Mouse (Mus musculus) ES-E14 (cell line): ENCODE measurements around the gene Rom1. TPM values are rescaled to one million over a fixed set of nuclear protein-coding genes. Genes with fewer than 3 reads are reported as not detected.

Experiments
- DNase-seq: peaks from one replicate; pipeline ENCODE4 v3.0.0-alpha.2; 2013; ENCODE audit warnings: low read depth, low spot score
- H3K27ac ChIP-seq: 2 replicates; pipeline ENCODE4 v1.5.1; 2012; ENCODE audit warnings: low read depth, mild to moderate bottlenecking, low read length, moderate library complexity, mixed read lengths; ENCODE audit not compliant: poor library complexity, insufficient read depth, severe bottlenecking
- H3K36me3 ChIP-seq: 2 replicates; pipeline ENCODE4 v1.6.1; 2012; ENCODE audit warnings: mild to moderate bottlenecking, low read length, moderate library complexity, mixed read lengths; ENCODE audit not compliant: control insufficient read depth, poor library complexity, insufficient read depth, severe bottlenecking
- H3K4me1 ChIP-seq, 2 experiments: fragments of 150-350 bp in 1 of 2; sonication (generic) in 1 of 2; 2 replicates each; pipeline ENCODE4 v1.6.1; 2012; ENCODE audit warnings: low read length in 2 of 2, mild to moderate bottlenecking in 1 of 2, mixed read lengths in 1 of 2; ENCODE audit not compliant: control insufficient read depth in 2 of 2, insufficient read depth in 2 of 2, poor library complexity in 1 of 2
- H3K4me3 ChIP-seq, 2 experiments: fragments of 150-350 bp in 1 of 2; sonication (generic) in 1 of 2; 2 replicates each; pipeline ENCODE4 v1.5.1; 2012; ENCODE audit warnings: low read length in 2 of 2, low read depth in 1 of 2, mild to moderate bottlenecking in 1 of 2, mixed read lengths in 1 of 2; ENCODE audit not compliant: insufficient read depth in 1 of 2, poor library complexity in 1 of 2, severe bottlenecking in 1 of 2
- H3K9ac ChIP-seq: 2 replicates; pipeline ENCODE4 v1.6.1; 2012; ENCODE audit warnings: low read depth, mild to moderate bottlenecking, low read length, mixed read lengths; ENCODE audit not compliant: poor library complexity, insufficient read depth, severe bottlenecking
- H3K9me3 ChIP-seq: fragments of 150-350 bp; sonication (generic); 2 replicates; pipeline ENCODE4 v1.6.1; 2012; ENCODE audit warnings: low read depth, mild to moderate bottlenecking, low read length; ENCODE audit not compliant: control insufficient read depth, insufficient read depth
- CHD2 ChIP-seq: IDR thresholded peaks from 2 replicates; pipeline ENCODE4 v1.6.1; 2014; ENCODE audit warnings: mild to moderate bottlenecking, low read depth, low read length, inconsistent platforms
- HCFC1 ChIP-seq: IDR thresholded peaks from 2 replicates; pipeline ENCODE4 v1.6.1; 2012; ENCODE audit warnings: low read length, inconsistent platforms, borderline replicate concordance; ENCODE audit not compliant: insufficient read depth
- MAFK ChIP-seq: IDR thresholded peaks from 2 replicates; pipeline ENCODE4 v1.6.1; 2014; ENCODE audit warnings: mild to moderate bottlenecking, low read depth, low read length, inconsistent platforms; ENCODE audit not compliant: insufficient read depth
- ZC3H11A ChIP-seq: IDR thresholded peaks from 2 replicates; pipeline ENCODE4 v1.6.1; 2012; ENCODE audit warnings: low read depth, mild to moderate bottlenecking, inconsistent platforms, low read length, borderline replicate concordance
- ZNF384 ChIP-seq: IDR thresholded peaks from 2 replicates; pipeline ENCODE4 v1.6.1; 2012; ENCODE audit warnings: low read depth, low read length, inconsistent platforms
- in situ Hi-C, 2 experiments: fragments of 600-800 bp; cut with MboI; formaldehyde crosslinking; loops; one replicate each; pipeline ENCODE4 v1.15.1; 2025; ENCODE audit warnings: low sequenced_read_pairs in 2 of 2, inconsistent platforms in 1 of 2; ENCODE audit not compliant: unreplicated experiment in 2 of 2
- total RNA-seq: library from RNA; depleted of rRNA; stranded (reverse); fragments of 300-350 nt; gene quantifications from 2 replicates; pipeline ENCODE4 v1.2.3, GENCODE M21; 2012

Rom1 gene
- total RNA-seq, 1 experiment = 4.0 TPM

DNA sequence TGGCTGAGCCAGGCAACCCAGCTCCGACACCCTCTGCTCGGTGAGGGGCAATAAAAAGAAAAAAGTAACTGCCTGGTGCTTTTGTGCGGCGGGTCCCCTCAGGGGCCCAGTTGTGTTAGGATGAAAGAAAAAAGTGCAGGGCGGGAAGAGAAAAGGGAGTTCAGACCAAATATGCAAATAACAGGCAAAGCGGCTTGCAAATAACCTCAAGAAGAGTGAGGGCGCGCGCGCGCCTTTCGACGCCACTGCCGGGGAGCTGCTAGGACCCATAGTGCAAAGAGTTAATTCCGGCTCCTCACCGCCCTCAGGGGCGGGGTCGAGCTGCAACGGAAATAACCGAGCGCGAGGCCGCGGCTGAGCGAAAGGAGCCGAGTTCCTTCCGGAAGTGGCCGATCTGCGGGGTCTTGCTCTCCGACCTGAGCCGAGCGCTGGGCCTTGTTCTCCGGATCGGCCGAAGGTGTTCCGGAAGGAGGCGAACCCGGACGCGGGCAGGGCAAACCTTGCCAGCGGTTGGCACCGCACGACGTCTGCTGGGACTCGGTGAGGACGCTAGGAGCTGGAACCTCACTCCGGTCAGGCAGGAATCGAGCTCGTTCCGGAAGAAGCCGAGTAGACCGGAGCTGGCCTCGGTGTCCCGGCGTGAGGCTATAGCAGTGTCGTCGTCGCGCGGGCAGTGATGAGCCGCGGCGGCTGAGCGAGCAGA, 12.5 kb upstream of the Rom1 start, which contains the start of gene Mta2:
Gene Mta2, plus strand, starts transcription at position 361 of the 703 bp plus-strand sequence.
- Histone ChIP-seq H3K36me3 (peaks cover 27% of the 10 kb centered on the region), H3K4me3 (peak within 1 kb of the TSS; percentile 88 to 89), H3K9ac (peak within 1 kb of the TSS; percentile 92), H3K27ac (peak within 1 kb of the TSS; percentile 82), H3K9me3 (no peaks in the 10 kb centered on the region), H3K4me1 (peaks cover 9 to 21% of the 10 kb centered on the region in 2 experiments; a peak in 3 of 4 replicates)
- TF ChIP-seq ZNF384 = no peak
- peak; percentile 55; the same call in 1 of the 2 replicates for TF ChIP-seq HCFC1
- in situ Hi-C loops = no loop called here
- peak; percentile 92 for DNase-seq

DNA sequence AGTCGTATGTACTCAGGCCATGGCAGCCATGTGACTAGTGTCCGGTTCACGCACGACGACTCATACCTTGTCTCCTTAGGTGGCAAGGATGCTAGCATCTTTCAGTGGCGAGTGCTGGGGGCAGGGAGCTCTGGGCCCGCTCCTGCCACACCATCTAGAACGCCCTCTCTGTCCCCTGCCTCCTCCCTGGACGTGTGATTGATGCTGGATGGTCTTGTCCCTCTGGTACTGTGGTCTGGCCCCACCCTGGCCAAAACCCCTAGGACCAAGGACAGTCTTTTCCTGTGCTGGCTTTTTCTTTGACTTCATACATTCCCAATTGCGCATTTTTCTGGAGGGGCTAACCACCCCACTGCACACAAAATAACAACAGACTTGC, 12.0 kb upstream of the Rom1 start:
- H3K36me3 ChIP-seq = peaks cover 22% of the 10 kb centered on the region
- H3K9me3 ChIP-seq = no peaks in the 10 kb centered on the region

DNA sequence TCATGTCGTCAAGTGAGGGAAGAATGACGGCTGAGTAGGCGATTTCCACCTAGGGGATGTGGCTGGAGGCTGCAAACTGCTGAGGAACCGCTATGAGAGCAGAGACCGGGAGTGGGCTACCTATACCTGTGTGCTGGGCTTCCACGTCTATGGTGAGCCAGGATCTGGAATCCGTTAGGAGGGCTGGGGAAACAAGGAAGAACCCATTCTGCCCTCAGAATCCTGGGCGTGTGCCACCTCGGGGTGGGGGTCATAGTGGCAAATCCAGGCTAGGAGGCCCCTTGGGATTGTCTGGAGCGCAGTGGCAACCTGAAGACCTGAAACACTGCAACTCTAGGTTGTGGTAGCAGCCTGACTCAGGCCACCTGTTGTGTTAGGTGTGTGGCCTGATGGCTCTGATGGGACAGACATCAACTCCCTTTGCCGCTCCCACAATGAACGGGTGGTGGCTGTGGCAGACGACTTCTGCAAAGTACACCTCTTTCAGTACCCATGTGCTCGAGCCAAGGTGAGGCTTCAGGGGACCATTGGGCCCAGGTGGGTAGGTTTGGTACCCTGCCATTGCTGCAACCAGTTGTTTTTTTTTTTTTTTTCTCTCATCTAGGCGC, 11.5 kb upstream of the Rom1 start:
- H3K36me3 ChIP-seq = peaks cover 18% of the 10 kb centered on the region
- DNase-seq = no peak
- no peak overlapping the region for H3K4me3 ChIP-seq
- peak overlapping the region; percentile 29; the same call in 1 of the 2 replicates for H3K27ac ChIP-seq
- H3K9ac ChIP-seq = peak overlapping the region; percentile 6; the same call in 1 of the 2 replicates
- peaks cover 9 to 21% of the 10 kb centered on the region in 2 experiments; a peak in 3 of 4 replicates for H3K4me1 ChIP-seq
- in situ Hi-C loops = no loop called here
- TF ChIP-seq MAFK (no peak), ZNF384 (0 out of 2 replicates have a peak, but pooled peaks have one; percentile 26)
- H3K9me3 ChIP-seq = no peaks in the 10 kb centered on the region

More for the DNA sequence above, 12.0 kb upstream of the Rom1 start:
- no peak for DNase-seq
- peak overlapping the region; percentile 88 to 89 for H3K4me3 ChIP-seq
- peak overlapping the region; percentile 71 for H3K9ac ChIP-seq
- H3K27ac ChIP-seq = peak overlapping the region; percentile 49; the same call in 1 of the 2 replicates
- H3K4me1 ChIP-seq = peaks cover 9 to 21% of the 10 kb centered on the region in 2 experiments; a peak in 3 of 4 replicates
- TF ChIP-seq HCFC1 (no peak), ZC3H11A (no peak), ZNF384 (no peak), CHD2 (no peak), MAFK (no peak)
- in situ Hi-C loops = no loop called here

DNA sequence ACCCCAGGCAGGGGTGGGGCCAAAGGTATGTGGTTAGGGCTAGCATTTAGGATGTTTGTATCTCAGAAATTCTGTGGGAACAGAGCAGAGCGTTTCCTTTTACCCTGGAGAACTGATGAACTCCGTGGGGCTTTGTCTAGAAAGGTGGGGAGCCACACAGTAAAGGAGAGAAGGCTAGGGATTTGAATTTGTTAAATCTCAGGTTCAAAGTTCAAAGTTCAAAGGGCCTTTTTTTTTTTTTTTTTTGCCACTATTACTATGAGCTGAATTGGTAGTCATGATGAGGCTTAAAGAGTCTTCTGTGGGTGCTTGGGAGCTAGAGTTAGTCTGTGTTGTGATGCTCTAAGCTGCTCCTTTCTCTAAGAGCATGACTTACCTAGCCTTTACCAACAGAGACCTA, 7.6 kb upstream of the Rom1 start:
- Histone ChIP-seq H3K4me3 (no peak overlapping the region), H3K9ac (no peak overlapping the region), H3K36me3 (peaks cover 7% of the 10 kb centered on the region), H3K4me1 (peaks cover 3 to 15% of the 10 kb centered on the region in 2 experiments; a peak in 1 of 4 replicates), H3K27ac (no peak overlapping the region), H3K9me3 (no peaks in the 10 kb centered on the region)
- in situ Hi-C loops = no loop called here
- TF ChIP-seq MAFK = no peak
- peak; percentile 48; the same call in 1 of the 2 replicates for TF ChIP-seq CHD2
- TF ChIP-seq ZC3H11A = no peak
- TF ChIP-seq ZNF384 = peak; percentile 65; the same call in 1 of the 2 replicates
- no peak for DNase-seq
